Mouse (Mus musculus) midbrain, postnatal 0 days (tissue): ENCODE measurements around the gene Cx3cr1. TPM values are rescaled to one million over a fixed set of nuclear protein-coding genes. Genes with fewer than 3 reads are reported as not detected.

Source experiments
- ATAC-seq: fragments of 200-750 bp; cut with Nextera tagmentation; 2 replicates; pipeline ENCODE4 v1.8.0; 2017; ENCODE audit warnings: moderate number of reproducible peaks, mild to moderate bottlenecking, moderate TSS enrichment, moderate library complexity; ENCODE audit not compliant: low FRiP score
- DNase-seq: peaks from one replicate; pipeline ENCODE4 v3.0.0-alpha.2; 2015; ENCODE audit warnings: low spot score
- H3K27ac ChIP-seq: fragments of 300-500 bp; sonication (generic); 2 replicates; pipeline ENCODE4 v1.5.1; 2014; ENCODE audit warnings: low read depth, mild to moderate bottlenecking, low read length, mixed read lengths
- H3K27me3 ChIP-seq: fragments of 300-500 bp; sonication (generic); 2 replicates; pipeline ENCODE4 v1.6.1; 2014; ENCODE audit warnings: low read length, control low read depth, mixed read lengths; ENCODE audit not compliant: insufficient read depth
- H3K36me3 ChIP-seq: fragments of 300-500 bp; sonication (generic); 2 replicates; pipeline ENCODE4 v1.6.1; 2014; ENCODE audit warnings: low read length, control low read depth, mixed read lengths; ENCODE audit not compliant: insufficient read depth
- H3K4me1 ChIP-seq: fragments of 300-500 bp; sonication (generic); 2 replicates; pipeline ENCODE4 v1.6.1; 2014; ENCODE audit warnings: mild to moderate bottlenecking, control low read depth, antibody characterized with exemption, low read length, mixed read lengths; ENCODE audit not compliant: insufficient read depth
- H3K4me2 ChIP-seq: fragments of 300-500 bp; sonication (generic); 2 replicates; pipeline ENCODE4 v1.6.1; 2014; ENCODE audit warnings: low read depth, mild to moderate bottlenecking, low read length, mixed read lengths; ENCODE audit not compliant: poor library complexity, severe bottlenecking
- H3K4me3 ChIP-seq: fragments of 300-500 bp; sonication (generic); 2 replicates; pipeline ENCODE4 v1.5.1; 2014; ENCODE audit warnings: low read depth, mild to moderate bottlenecking, low read length, moderate library complexity
- H3K9ac ChIP-seq: fragments of 300-500 bp; sonication (generic); replicated peaks from 2 replicates; pipeline ENCODE4 v1.6.1; 2014; ENCODE audit warnings: mild to moderate bottlenecking, low read length, moderate library complexity, mixed read lengths; ENCODE audit not compliant: poor library complexity, severe bottlenecking
- H3K9me3 ChIP-seq: fragments of 300-500 bp; sonication (generic); 2 replicates; pipeline ENCODE4 v1.6.1; 2016; ENCODE audit warnings: low read length, control low read depth
- CTCF ChIP-seq: IDR thresholded peaks from 2 replicates; pipeline ENCODE4 v1.5.1; 2016; ENCODE audit warnings: antibody characterized with exemption, mild to moderate bottlenecking
- WGBS: fragments of 180-500 bp; shearing (Covaris S2); extraction: QIAGEN DNeasy Blood & Tissue Kit; methylation state at CpG from one replicate; pipeline ENCODE4 v1.1.7; 2014; 5-methylcytosine and 5-hydroxymethylcytosine counted together
- polyA plus RNA-seq: library from polyadenylated mRNA; unstranded; fragments of >200 nt; fragmentation: Nextera tagmentation; extraction: Ambion mirVana; gene quantifications from 2 replicates; pipeline ENCODE4 v1.2.1, GENCODE M21; 2015
- total RNA-seq: library from RNA; depleted of rRNA; stranded (reverse); fragments of >200 nt; gene quantifications from 2 replicates; pipeline ENCODE4 v1.2.3, GENCODE M21; 2014

Gene Cx3cr1
- total and polyA plus RNA-seq, 2 experiments from 2014 or later, result 9.0 to 19.3 TPM

DNA sequence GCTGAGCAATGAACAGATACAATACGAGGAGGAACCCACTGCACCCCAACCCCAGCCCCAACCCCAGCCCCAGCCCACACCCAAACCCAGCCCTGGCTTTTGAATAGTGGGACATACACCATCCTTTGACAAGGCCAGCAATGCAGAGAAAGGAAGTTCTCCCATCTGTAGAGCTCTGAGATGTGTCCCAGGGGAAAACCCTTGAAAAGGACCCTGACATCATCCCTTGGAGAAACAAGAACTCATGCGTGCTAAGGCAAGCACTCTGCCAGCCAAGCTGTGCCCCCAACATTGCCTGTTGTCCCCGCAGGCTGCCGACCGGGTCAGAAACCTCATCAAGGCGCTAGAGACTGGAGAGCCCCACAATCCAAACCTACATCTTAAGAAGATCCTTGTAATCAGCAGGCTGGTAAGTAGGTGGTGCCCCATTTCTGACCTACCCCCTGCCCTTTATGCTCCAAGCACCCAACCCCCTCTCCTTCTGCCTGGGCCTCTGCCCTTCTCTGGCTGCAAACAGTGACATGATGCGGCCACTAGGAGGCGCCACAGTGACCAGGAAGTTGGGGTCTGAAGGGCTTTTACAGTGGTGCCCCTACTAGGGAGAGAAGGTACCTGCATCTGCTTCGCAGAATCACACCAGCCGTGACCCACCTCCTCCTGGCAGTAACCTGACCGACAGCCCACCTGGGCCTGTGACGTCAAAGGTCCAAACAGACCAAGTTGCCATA, 124.3 kb downstream of the Cx3cr1 start:
- Histone ChIP-seq H3K4me3 (no peak overlapping the region), H3K36me3 (no peaks in the 10 kb centered on the region), H3K4me1 (no peaks in the 10 kb centered on the region), H3K9ac (no peak overlapping the region), H3K9me3 (no peaks in the 10 kb centered on the region), H3K27me3 (no peaks in the 10 kb centered on the region), H3K4me2 (no peak overlapping the region), H3K27ac (no peak overlapping the region)
- 75% methylated on average over 12 of the region's 12 CpGs for WGBS
- DNase-seq (no peak), ATAC-seq (no peak)
- peak; percentile 55 for TF ChIP-seq CTCF

DNA sequence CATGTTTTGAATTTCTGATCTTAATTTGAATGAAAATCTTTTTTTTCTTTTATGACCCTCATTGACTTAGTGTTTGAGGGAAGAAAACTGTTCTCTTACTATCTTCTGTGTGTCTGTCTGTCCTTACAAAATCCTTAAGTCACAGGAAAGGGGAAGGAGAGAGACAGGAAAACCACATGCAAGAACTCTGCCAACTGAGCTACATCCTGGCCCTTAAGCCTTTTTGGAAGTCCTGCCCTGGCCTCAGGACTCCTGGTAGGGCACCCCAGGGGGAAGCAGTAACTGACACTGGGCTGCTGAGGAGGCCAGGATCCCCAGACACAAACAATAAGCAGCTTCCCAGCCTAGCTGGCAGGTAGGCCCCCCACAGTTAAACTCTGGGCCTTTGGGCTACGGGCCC, 126.4 kb downstream of the Cx3cr1 start:
- Histone ChIP-seq H3K27me3 (no peaks in the 10 kb centered on the region), H3K9ac (no peak overlapping the region), H3K27ac (no peak overlapping the region), H3K4me3 (no peak overlapping the region), H3K4me1 (no peaks in the 10 kb centered on the region), H3K9me3 (no peaks in the 10 kb centered on the region), H3K4me2 (no peak overlapping the region), H3K36me3 (no peaks in the 10 kb centered on the region)
- WGBS, result 57% methylated on average over 1 of the region's 1 CpGs
- no peak for TF ChIP-seq CTCF
- DNase-seq, result no peak
- ATAC-seq, result no peak

DNA sequence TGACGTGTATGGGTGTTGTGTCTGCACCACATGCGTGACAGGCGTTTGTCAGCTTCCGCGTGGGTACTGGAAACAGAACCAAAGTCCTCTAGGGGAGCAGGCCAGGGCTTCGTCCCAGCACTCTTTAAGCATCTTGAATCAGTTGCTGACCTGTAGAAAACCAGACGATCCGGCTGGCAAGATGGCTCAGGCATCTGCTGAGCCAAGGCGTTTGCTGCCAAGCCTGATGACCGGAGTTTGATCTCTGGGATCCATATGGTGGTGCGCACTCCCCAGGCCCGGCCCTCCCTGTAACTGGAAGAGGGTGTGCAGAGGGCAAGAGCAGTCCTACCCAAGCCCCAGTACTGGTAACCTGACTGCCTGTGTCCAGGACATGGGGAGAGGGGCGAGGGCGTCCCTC, 127.8 kb downstream of the Cx3cr1 start:
- 89% methylated on average over 14 of the region's 14 CpGs for WGBS

DNA sequence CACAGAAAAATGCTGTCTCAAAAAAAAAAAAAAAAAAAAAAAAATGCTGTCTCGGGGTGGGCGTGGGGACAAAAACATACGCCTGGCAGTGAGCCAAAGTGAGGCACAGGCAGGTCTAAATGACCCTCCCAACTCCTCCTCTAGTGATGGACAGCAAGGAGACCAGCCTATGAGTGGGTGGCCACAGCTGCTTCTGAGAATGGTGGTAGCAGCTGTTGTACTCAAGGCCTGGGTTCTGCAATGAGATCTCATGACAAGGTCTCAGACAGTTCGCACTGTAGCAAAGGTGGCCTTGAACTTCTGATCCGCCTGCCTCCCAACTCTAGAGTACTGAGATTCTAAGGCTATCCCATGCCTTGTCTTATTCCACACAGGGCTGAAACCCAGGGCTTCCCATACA, 128.3 kb downstream of the Cx3cr1 start:
- Histone ChIP-seq H3K27ac (no peak overlapping the region), H3K27me3 (no peaks in the 10 kb centered on the region), H3K4me2 (no peak overlapping the region), H3K4me3 (no peak overlapping the region), H3K36me3 (no peaks in the 10 kb centered on the region), H3K9me3 (no peaks in the 10 kb centered on the region), H3K4me1 (0 out of 2 replicates have a peak, but pooled peaks cover 3% of the 10 kb centered on the region), H3K9ac (no peak overlapping the region)
- no peak for DNase-seq
- TF ChIP-seq CTCF, result no peak
- no peak for ATAC-seq
- 89% methylated on average over 5 of the region's 5 CpGs for WGBS

More for the DNA sequence above, 127.8 kb downstream of the Cx3cr1 start:
- no peaks in the 10 kb centered on the region for H3K9me3 ChIP-seq
- no peaks in the 10 kb centered on the region for H3K27me3 ChIP-seq
- no peak overlapping the region for H3K9ac ChIP-seq
- no peak for DNase-seq
- no peak for ATAC-seq
- no peaks in the 10 kb centered on the region for H3K36me3 ChIP-seq
- no peak for TF ChIP-seq CTCF
- H3K4me1 ChIP-seq, result 0 out of 2 replicates have a peak, but pooled peaks cover 3% of the 10 kb centered on the region
- H3K4me2 ChIP-seq, result no peak overlapping the region
- no peak overlapping the region for H3K4me3 ChIP-seq
- H3K27ac ChIP-seq, result no peak overlapping the region

DNA sequence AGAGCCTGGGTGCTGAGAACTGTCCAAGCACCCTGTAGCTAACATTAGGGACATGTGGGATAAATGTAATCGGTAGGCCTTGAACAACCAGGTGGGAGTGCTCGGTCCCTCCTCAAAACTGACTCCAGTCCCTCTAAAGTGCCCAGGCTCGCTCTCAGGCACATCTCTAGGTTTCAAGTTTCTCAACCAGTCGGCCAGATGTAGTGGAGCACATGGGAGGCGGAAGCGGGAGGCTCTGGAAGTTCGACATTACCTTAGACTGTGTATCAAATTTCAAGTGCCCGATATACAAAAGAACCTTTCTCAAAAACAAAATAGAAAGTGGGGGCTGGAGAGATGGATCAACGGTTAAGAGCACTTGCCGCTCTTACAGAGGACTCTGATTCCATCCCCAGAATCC, 130.0 kb downstream of the Cx3cr1 start:
- DNase-seq (no peak), ATAC-seq (no peak)
- Histone ChIP-seq H3K27me3 (no peaks in the 10 kb centered on the region), H3K9me3 (no peaks in the 10 kb centered on the region), H3K4me2 (no peak overlapping the region), H3K36me3 (no peaks in the 10 kb centered on the region), H3K4me3 (no peak overlapping the region), H3K9ac (no peak overlapping the region), H3K27ac (no peak overlapping the region), H3K4me1 (0 out of 2 replicates have a peak, but pooled peaks cover 7% of the 10 kb centered on the region)
- 80% methylated on average over 10 of the region's 10 CpGs for WGBS
- no peak for TF ChIP-seq CTCF

DNA sequence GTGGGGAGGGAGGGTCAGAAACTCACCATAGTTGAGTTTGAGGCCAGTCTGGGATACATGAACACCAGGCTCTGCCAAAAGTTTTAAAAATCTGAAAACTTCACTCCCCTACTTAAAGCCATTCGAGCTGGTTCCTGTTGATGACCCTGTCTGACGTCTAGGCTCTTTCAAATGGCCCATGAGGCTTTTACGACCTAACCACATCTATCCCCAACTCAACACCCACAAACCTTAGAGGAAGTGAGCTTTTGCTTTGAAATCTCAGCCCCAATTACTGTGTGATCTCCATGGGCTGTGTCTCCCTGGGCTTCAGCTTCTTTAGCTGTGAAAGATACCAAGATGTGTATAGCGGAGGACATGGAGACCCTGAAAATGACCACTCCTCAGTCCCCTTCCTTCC, 131.2 kb downstream of the Cx3cr1 start:
- ATAC-seq, result no peak
- 86% methylated on average over 4 of the region's 4 CpGs for WGBS

More for the DNA sequence above, 131.2 kb downstream of the Cx3cr1 start:
- H3K9me3 ChIP-seq, result no peaks in the 10 kb centered on the region
- H3K9ac ChIP-seq, result no peak overlapping the region
- 0 out of 2 replicates have a peak, but pooled peaks cover 7% of the 10 kb centered on the region for H3K4me1 ChIP-seq
- H3K4me2 ChIP-seq, result no peak overlapping the region
- DNase-seq, result no peak
- H3K4me3 ChIP-seq, result no peak overlapping the region
- no peak for TF ChIP-seq CTCF
- no peaks in the 10 kb centered on the region for H3K27me3 ChIP-seq
- no peak overlapping the region for H3K27ac ChIP-seq
- H3K36me3 ChIP-seq, result no peaks in the 10 kb centered on the region
